Mouse (Mus musculus) liver, postnatal 0 days (tissue): ENCODE data around the gene Trim2. TPM values are rescaled to one million over a fixed set of nuclear protein-coding genes. Genes with fewer than 3 reads are reported as not detected.
A peak's percentile ranks its signal among the peaks of the same experiment; 100 is the strongest.

Experiments
- ATAC-seq: fragments of 200-750 bp; cut with Nextera tagmentation; 2 replicates; pipeline ENCODE4 v1.8.0; 2017; ENCODE audit warnings: mild to moderate bottlenecking, moderate library complexity
- DNase-seq: peaks from one replicate; pipeline ENCODE4 v3.0.0-alpha.2; 2016
- H3K27ac ChIP-seq: fragments of 300-500 bp; sonication (generic); 2 replicates; pipeline ENCODE4 v1.5.1; 2014; ENCODE audit warnings: antibody characterized with exemption, moderate library complexity, mild to moderate bottlenecking, low read depth
- H3K27me3 ChIP-seq: fragments of 300-500 bp; sonication (generic); 2 replicates; pipeline ENCODE4 v1.6.1; 2014; ENCODE audit warnings: low read length, control low read depth, mixed read lengths; ENCODE audit not compliant: insufficient read depth
- H3K36me3 ChIP-seq: fragments of 300-500 bp; sonication (generic); replicated peaks from 2 replicates; pipeline ENCODE4 v1.6.1; 2014; ENCODE audit warnings: mild to moderate bottlenecking, control low read depth, low read length, moderate library complexity, mixed read lengths; ENCODE audit not compliant: insufficient read depth
- H3K4me1 ChIP-seq: fragments of 300-500 bp; sonication (generic); 2 replicates; pipeline ENCODE4 v1.6.1; 2014; ENCODE audit warnings: antibody characterized with exemption, mild to moderate bottlenecking, control low read depth; ENCODE audit not compliant: insufficient read depth
- H3K4me2 ChIP-seq: fragments of 300-500 bp; sonication (generic); 2 replicates; pipeline ENCODE4 v1.6.1; 2014; ENCODE audit warnings: low read depth, mild to moderate bottlenecking, low read length, moderate library complexity, mixed read lengths
- H3K4me3 ChIP-seq: fragments of 300-500 bp; sonication (generic); 2 replicates; pipeline ENCODE4 v1.5.1; 2014; ENCODE audit warnings: low read depth, low read length
- H3K9ac ChIP-seq: fragments of 300-500 bp; sonication (generic); replicated peaks from 2 replicates; pipeline ENCODE4 v1.6.1; 2014; ENCODE audit warnings: mild to moderate bottlenecking, moderate library complexity
- H3K9me3 ChIP-seq: fragments of 300-500 bp; sonication (generic); 2 replicates; pipeline ENCODE4 v1.6.1; 2016; ENCODE audit warnings: mild to moderate bottlenecking, control low read depth, low read length, mixed read lengths
- CTCF ChIP-seq: sonication (generic); IDR thresholded peaks from 2 replicates; pipeline ENCODE4 v1.5.1; 2016; ENCODE audit warnings: antibody characterized with exemption, low read depth
- EP300 ChIP-seq: IDR thresholded peaks from 2 replicates; pipeline ENCODE4 v1.6.1; 2016; ENCODE audit warnings: antibody characterized with exemption, low read depth, mild to moderate bottlenecking
- WGBS: fragments of 180-500 bp; shearing (Covaris S2); extraction: QIAGEN DNeasy Blood & Tissue Kit; methylation state at CpG from one replicate; pipeline ENCODE4 v1.1.7; 2014; ENCODE audit not compliant: insufficient replicate concordance; 5-methylcytosine and 5-hydroxymethylcytosine counted together
- polyA plus RNA-seq: library from polyadenylated mRNA; unstranded; fragments of >200 nt; fragmentation: Nextera tagmentation; extraction: Ambion mirVana; gene quantifications from 2 replicates; pipeline ENCODE4 v1.2.1, GENCODE M21; 2015

Trim2 gene
- polyA plus RNA-seq, 1 experiment from 2014 or later, result 2.7 TPM

GRCm38 (mm10) chr3:84272293-84273015 is 34.2 kb downstream of the Trim2 start:
- WGBS, result 68% methylated on average over 10 of the region's 10 CpGs
- ATAC-seq (no peak), DNase-seq (no peak)
- no peak overlapping the region for H3K9ac ChIP-seq
- H3K9me3 ChIP-seq, result no peaks in the 10 kb centered on the region
- no peak overlapping the region for H3K4me3 ChIP-seq
- H3K4me1 ChIP-seq, result peaks cover 21% of the 10 kb centered on the region
- no peak overlapping the region for H3K4me2 ChIP-seq
- H3K36me3 ChIP-seq, result no peaks in the 10 kb centered on the region
- TF ChIP-seq EP300 (no peak), CTCF (no peak)
- no peak overlapping the region for H3K27ac ChIP-seq
- H3K27me3 ChIP-seq, result no peaks in the 10 kb centered on the region

DNA sequence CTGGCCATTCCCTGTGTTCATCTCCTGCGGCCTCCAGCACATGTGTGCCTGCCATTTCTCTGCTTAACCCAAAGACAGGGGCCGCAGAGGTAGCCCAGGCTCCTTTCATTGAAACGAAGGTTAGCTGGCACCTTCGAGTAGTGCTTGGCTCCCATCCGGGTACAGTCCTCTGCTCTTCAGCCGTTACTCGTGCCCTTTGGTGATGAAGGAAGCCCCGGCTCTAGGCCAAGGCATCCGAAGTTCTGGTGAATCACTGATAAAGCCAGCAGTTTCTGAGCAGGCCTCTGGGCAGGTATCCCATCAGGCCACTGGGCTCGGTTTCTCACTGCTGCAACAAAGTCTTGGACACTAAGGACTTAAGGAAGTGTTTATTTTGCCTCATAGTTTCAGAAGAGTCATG is 34.9 kb downstream of the Trim2 start:
- H3K4me1 ChIP-seq, result peaks cover 21% of the 10 kb centered on the region
- no peaks in the 10 kb centered on the region for H3K36me3 ChIP-seq
- H3K4me3 ChIP-seq, result no peak overlapping the region
- no peak overlapping the region for H3K9ac ChIP-seq
- no peak overlapping the region for H3K4me2 ChIP-seq
- no peak for TF ChIP-seq CTCF
- TF ChIP-seq EP300, result no peak
- no peaks in the 10 kb centered on the region for H3K27me3 ChIP-seq
- ATAC-seq (no peak), DNase-seq (no peak)
- H3K27ac ChIP-seq, result no peak overlapping the region
- 81% methylated on average over 10 of the region's 10 CpGs for WGBS
- H3K9me3 ChIP-seq, result no peaks in the 10 kb centered on the region

DNA sequence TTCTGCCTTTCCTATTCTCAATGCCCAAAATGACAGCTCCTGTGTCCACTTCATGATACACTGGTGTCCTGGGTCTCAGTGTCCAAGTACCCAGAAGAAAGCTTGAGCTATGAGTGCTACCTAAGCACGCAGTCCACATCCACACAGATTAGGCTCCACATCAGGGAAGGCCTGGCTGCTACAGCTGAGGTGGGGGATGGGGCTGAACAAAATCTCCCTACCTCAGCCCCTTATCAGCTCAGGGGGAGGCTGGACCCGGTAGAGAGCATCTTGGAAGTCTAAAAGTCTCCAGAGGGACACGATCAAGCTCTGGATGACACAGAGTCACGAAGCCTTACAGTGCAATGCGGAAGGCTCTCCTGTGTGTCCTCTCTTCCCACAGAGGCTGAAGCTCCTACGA is 35.6 kb downstream of the Trim2 start:
- Histone ChIP-seq H3K27me3 (no peaks in the 10 kb centered on the region), H3K9ac (no peak overlapping the region), H3K9me3 (no peaks in the 10 kb centered on the region), H3K4me3 (no peak overlapping the region), H3K4me1 (peaks cover 27% of the 10 kb centered on the region), H3K27ac (0 out of 2 replicates have a peak overlapping the region, but pooled peaks have one; percentile 44), H3K4me2 (peak overlapping the region; percentile 72; the same call in 1 of the 2 replicates), H3K36me3 (no peaks in the 10 kb centered on the region)
- TF ChIP-seq EP300 (no peak), CTCF (no peak)
- no peak for DNase-seq
- 0 out of 2 replicates have a peak, but pooled peaks have one; percentile 14 for ATAC-seq
- WGBS, result 62% methylated on average over 6 of the region's 6 CpGs

GRCm38 (mm10) chr3:84270624-84270995 is 36.1 kb downstream of the Trim2 start:
- DNase-seq, result peak; percentile 27

GRCm38 (mm10) chr3:84269987-84270623 is 36.6 kb downstream of the Trim2 start:
- ATAC-seq (peak; percentile 39; the same call in 1 of the 2 replicates), DNase-seq (peak; percentile 32)
- Histone ChIP-seq H3K9ac (peak overlapping the region; percentile 50), H3K9me3 (no peaks in the 10 kb centered on the region), H3K4me3 (peak overlapping the region; percentile 43), H3K4me1 (peaks cover 27% of the 10 kb centered on the region), H3K27ac (peak overlapping the region; percentile 41; the same call in 1 of the 2 replicates), H3K36me3 (no peaks in the 10 kb centered on the region), H3K27me3 (no peaks in the 10 kb centered on the region), H3K4me2 (peak overlapping the region; percentile 72)
- TF ChIP-seq CTCF (no peak), EP300 (no peak)
- 19% methylated on average over 13 of the region's 13 CpGs for WGBS

More at GRCm38 (mm10) chr3:84270624-84270995, 36.1 kb downstream of the Trim2 start:
- peak overlapping the region; percentile 50 for H3K9ac ChIP-seq
- H3K9me3 ChIP-seq, result no peaks in the 10 kb centered on the region
- no peaks in the 10 kb centered on the region for H3K36me3 ChIP-seq
- TF ChIP-seq EP300 (no peak), CTCF (no peak)
- peak overlapping the region; percentile 43 for H3K4me3 ChIP-seq
- WGBS, result 7% methylated on average over 3 of the region's 3 CpGs
- peaks cover 27% of the 10 kb centered on the region for H3K4me1 ChIP-seq
- H3K4me2 ChIP-seq, result peak overlapping the region; percentile 72
- H3K27me3 ChIP-seq, result no peaks in the 10 kb centered on the region
- H3K27ac ChIP-seq, result peak overlapping the region; percentile 41; the same call in 1 of the 2 replicates
- ATAC-seq, result peak; percentile 83

GRCm38 (mm10) chr3:84268434-84268833 is 38.2 kb downstream of the Trim2 start:
- no peaks in the 10 kb centered on the region for H3K36me3 ChIP-seq
- H3K27me3 ChIP-seq, result no peaks in the 10 kb centered on the region
- DNase-seq (peak; percentile 34), ATAC-seq (no peak)
- H3K9ac ChIP-seq, result no peak overlapping the region
- TF ChIP-seq EP300, result no peak
- peak; percentile 60 for TF ChIP-seq CTCF
- peaks cover 27% of the 10 kb centered on the region for H3K4me1 ChIP-seq
- H3K9me3 ChIP-seq, result no peaks in the 10 kb centered on the region
- H3K27ac ChIP-seq, result no peak overlapping the region
- H3K4me2 ChIP-seq, result no peak overlapping the region
- 58% methylated on average over 3 of the region's 3 CpGs for WGBS
- no peak overlapping the region for H3K4me3 ChIP-seq
